Mouse (Mus musculus): ENCODE measurements around the gene March10.

The March10 gene

GRCm38 (mm10) chr11:105350643-105351042 is 105.9 kb downstream of the March10 start:
- DNase-seq = no peak

- no peak for DNase-seq
Measured at GRCm38 (mm10) chr11:105349780-105350324, 106.7 kb downstream of the March10 start.

GRCm38 (mm10) chr11:105348495-105348982 is 108.0 kb downstream of the March10 start:
- DNase-seq = no peak

- peak; percentile 26 to 48 for DNase-seq
Measured at GRCm38 (mm10) chr11:105347162-105348161, 109.1 kb downstream of the March10 start.

DNA sequence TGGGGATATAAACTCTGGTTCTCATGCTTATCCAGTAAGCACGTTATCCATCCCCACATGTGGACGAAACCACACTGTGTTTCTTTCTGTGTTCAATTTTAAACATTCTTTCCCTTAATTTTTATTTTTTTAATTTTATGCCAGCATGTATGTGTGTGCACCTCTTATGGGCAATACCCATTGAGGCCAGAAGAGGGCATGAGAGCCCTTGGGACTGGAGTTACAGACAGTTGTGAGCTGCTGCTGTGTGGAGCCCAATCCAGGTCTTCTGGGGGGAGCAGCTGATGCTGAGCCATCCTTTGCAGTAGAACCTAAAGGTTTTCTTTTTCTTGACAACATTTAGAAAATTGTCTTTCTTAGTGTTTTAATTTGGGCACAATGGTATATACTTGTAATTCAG is 111.3 kb downstream of the March10 start:
- DNase-seq = no peak

DNA sequence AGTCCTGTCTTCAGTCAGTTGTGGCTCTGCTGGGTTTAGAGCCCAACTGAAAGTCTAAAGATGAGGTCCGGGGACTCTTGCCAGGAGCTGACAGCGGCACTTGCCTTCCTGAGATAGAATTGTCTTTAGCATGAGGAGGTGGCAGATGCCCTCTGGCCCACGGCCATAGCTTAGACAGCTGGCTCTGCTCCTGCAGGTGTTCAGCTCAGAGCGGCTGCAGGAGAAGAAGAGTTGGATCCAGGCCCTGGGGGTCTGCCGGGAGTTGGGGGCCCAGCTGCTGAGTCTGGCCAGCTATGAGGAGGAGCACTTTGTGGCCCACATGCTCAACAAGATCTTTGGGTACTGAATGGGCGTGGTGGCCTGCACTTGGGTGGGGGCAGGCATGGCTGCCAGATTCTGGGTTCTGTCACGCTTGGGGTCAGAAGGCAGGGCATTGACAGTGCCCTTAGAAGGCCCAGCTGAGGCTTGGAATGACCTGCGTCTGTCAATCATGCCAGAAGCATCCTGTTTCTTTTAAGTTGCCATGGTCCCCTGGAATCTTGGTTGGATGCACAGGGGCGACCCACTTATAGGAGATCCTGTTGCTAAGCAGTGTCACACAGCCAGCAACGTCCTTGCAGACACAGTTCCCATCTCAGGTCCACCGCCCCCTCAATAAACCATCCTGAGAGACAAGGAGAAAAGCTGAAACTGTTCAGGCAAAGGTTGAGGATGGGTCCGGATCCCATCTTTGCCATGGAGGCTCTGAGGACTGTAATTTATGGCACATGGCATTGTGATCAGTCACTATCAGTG is 117.7 kb downstream of the March10 start:
- no peak for DNase-seq

GRCm38 (mm10) chr11:105333867-105334670 is 122.5 kb downstream of the March10 start:
- DNase-seq = no peak

DNA sequence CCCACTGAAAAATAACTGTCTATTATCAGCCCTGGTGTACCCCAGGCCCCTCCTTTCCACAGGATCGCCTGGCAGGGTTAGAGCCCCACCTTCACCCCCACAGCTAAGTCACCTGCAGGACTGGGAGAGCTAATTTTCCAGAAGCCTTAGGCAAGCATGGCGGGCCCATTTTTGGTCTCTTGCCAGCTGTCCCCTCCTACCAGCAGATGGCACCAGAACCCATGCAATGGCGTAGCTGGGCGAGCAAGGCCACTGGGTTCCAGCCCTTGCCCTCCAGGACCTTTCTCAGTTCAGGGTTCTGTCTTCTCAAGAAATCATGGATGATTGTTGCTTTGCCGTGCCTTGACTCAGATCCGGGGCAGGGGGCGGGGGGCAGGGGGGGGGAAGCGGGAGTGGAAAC is 124.1 kb downstream of the March10 start:
- no peak for DNase-seq

- no peak for DNase-seq
Measured at GRCm38 (mm10) chr11:105331732-105332131, 124.8 kb downstream of the March10 start.

DNA sequence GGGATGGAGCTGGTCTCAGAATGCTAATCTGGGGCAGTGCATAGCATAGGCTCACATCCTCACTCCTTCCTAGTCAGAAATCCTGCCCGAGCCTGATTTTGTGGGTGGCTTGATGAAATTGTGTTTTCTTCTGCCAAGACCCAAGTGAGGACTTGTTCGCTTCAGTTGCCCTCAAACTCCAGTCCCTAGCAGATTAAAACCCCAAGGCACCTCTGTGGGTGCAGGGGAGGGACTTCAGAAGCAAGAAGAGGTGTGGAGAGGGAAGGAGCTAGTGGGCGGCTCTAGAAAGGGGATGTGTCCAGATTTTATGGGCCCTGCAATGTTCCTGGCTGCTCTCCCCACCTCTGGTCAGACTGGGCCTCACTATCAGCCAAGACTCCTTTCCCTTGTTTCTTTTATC is 125.4 kb downstream of the March10 start:
- no peak for DNase-seq

DNA sequence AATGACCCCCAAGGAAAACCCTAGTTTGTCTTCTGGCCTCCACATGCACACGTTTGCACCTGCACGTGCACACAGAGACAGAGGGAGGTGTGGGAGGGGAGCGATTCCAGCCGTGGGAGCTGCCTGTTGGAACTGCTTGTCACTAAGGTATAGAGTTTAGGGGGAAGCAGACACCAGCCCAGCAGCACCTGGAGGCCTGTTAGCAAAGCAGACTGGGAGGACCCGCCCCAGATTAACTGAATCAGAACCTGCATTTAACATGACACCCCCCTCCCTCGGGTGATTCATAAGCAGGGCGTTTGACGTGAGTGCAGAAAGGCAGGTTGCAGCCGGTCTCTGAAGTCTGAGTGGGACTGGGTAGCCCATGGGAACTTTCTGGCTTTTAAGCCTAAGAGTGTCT is 126.6 kb downstream of the March10 start:
- no peak for DNase-seq

- no peak for DNase-seq
Measured at GRCm38 (mm10) chr11:105327101-105327500, 129.4 kb downstream of the March10 start.

- no peak for DNase-seq
Measured at GRCm38 (mm10) chr11:105323530-105323929, 133.0 kb downstream of the March10 start.

DNA sequence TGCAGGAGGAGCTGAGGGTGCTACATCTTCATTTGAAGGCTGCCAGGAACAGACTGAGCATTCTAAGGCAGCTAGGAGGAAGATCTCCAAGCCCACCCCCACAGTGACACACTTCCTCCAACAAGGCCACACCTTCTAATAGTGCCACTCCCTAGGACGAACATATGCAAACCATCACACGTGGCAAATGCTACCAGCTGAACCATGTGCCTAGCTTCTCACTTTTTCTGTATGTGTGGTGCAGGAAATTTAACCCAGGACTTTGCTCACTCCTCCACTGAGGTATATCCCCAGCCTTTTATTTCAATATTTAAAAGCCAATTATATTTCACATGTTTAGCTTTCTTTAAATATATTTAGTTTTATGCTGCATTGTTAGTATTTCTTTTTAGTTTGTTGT is 135.4 kb downstream of the March10 start:
- DNase-seq = no peak

- DNase-seq = no peak
Measured at GRCm38 (mm10) chr11:105317769-105318168, 138.8 kb downstream of the March10 start.

DNA sequence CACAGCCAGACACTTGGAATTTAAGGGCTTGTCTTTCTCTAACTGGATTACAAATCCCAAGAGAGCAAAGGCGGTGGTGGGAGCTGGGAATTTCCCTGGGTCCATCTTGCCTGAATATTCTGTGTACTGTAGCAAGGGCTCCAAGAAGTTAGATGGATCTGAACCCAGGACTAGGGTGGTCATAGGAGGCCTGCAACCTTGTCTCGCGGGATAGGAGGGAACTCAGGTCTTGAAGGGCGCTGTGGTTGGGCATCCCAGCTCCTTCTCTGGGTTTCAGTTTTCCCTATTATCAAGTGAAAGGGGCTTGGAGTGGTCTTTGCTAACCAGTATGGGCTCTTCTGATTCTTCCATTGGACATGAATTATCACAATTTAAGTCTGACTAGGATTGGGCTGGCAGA is 140.4 kb downstream of the March10 start:
- DNase-seq = no peak

DNA sequence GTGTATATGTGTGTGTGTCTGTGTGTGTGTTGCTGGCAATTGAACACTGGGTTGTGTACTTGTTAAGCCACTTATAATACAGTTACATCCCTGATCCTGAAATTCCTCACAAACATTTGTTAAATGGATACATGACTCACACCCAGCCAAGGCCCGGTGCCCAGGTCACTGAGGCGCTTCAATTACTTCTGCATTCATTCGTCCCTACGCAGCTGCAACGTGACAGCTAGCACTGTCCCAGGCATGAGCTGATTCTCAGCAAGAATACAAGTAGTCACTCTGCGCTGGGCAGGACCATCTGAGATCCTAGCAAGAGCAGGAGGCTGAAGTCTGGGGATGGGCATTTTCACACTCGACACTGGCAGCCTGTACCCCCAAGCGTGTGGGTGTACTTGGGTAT is 141.2 kb downstream of the March10 start:
- no peak for DNase-seq

DNA sequence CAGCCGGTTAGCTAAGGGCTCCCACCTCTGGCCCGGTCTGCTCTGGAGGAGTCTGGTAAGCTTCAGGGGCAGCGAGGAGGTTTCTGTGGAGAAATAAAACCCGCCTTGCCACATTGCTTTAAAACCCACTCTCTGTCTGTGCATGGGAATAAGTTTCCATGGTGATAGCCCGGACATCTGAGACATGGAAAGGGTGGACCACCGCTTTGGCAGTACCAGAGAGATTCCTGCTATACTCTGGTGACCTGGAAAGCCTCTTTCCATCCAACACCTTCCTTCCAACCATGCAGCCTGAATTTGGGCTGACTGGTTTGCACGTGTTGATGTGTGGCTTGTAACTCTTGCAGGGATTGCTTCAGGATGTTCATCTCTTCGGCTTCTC is 142.9 kb downstream of the March10 start:
- no peak for DNase-seq

- DNase-seq = no peak
Measured at GRCm38 (mm10) chr11:105312972-105313632, 143.4 kb downstream of the March10 start.

GRCm38 (mm10) chr11:105312311-105312942 is 144.1 kb downstream of the March10 start:
- DNase-seq = no peak

DNA sequence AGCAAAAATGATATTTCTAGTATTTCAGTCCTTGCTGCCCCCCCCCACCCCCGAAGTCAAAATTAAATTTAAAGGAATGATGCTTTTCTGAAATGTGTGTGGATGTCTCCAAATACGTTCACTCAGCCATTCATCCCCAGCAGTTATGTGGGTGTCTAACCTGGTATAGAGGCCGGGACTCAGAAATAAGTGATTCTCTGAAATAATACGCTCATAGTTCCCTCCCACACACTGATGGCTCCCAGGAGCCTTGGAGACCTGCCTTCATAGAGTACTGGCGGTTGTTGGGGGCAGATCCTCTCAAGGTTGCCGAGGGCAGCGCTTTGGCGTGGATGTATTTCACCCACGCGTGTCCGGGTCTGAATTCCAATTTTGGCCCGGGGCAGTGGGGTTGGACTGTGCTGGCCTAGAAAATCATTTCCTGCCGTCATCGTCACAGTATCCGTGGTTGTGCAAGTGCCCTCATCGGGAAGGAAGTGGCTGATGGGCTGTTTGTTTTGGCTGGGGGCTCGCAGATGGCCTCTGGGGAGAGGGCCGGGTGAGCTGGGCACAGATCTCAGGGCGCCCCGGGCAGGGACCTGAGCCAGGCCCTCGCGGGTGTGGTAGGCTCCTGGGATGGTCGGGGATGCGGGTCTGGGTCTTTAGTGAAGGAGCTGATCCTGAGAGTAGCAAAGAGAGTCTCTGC is 145.1 kb downstream of the March10 start:
- DNase-seq = no peak

All from thymus, adult 18-20 months (tissue).